Mouse (Mus musculus) MEL-GATA-1-ER (cell line): ENCODE measurements around the gene Fanci.

Experiments used
- DNase-seq: peaks from one replicate; pipeline ENCODE4 v3.0.0-alpha.2; 2012; ENCODE audit warnings: low read depth; ENCODE audit errors: extremely low read depth

The Fanci gene

DNA sequence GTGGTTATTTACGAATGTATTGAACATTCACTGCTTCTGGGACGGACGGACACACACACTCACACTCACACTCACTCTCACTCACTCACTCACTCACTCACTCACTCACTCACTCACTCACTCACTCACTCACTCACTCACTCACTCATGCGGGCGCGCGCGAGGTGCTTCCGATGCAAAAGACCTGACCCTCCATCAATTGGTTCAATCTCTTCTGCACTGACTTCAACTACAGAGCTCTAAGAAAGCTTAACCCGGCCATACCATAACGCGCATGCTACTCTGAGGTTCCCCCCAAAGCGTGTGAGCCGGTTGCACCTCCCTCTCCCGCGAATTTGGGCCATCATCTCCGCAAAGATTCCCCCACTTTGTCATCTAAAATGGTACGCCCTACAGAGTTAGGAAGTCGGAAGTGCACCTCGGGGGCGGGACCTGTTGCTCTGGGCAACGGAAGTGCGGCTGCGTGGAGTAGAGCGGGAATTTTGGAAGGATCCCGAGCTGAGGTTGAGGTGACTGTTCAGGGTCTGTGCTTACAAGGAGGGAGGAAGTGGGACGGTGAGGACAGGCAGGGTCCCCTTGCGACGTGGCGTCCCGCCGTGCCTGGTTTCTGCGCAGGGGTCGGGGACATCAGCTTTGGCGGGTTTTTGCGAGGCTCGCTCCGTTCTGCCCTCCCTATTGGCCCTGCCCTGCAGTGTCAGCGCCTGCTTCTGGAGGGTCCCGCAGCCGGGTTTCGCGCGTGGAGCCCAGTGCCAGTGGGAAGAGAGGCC is at the start of gene Fanci:
Fanci (plus strand) TSS at position 47 of the 767 bp plus-strand sequence.
- peak; percentile 85 for DNase-seq

DNA sequence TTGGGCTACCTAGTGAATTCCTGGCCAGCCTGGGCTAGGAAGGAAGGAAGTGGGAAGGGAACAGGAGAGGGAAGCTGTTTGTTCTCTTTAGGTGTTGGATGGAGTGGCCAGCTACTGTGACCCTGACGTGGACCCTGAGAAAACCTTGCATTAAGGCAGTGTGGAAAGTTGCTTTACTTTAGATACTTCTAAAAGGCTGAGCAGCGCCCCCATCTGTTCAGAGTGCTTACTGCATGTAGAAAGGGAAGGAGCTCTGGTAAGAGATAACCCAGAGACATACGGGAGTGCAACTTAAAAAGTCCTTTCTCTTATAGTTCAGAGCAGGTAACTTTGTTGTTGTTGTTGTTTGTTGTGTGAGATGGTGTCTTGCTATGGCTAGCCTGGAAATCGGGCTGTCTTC is 45.8 kb upstream of the Fanci start:
- no peak for DNase-seq

DNA sequence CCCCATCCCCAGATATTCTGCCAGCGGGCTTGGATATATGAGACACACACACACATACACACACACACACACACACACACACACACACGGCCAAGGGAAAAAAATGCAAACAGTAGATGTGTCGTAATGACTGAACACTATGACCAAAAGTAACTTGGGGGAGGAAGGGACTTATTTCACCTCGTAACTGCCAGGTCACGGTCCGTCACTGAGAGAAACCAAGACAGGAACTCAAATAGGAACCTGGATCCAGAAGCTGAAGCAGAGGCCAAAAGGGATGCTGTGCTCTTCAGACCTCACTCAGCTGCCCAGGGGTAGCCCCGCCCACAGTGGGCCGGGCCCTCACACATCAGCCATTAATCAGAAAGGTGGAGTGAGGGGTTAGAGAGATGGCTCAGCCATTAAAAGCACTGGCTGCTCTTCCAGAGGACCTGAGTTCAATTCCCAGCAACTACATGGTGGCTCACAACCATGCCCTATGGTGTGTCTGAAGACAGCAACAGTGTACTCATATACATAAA is 45.1 kb upstream of the Fanci start:
- DNase-seq, result no peak

DNA sequence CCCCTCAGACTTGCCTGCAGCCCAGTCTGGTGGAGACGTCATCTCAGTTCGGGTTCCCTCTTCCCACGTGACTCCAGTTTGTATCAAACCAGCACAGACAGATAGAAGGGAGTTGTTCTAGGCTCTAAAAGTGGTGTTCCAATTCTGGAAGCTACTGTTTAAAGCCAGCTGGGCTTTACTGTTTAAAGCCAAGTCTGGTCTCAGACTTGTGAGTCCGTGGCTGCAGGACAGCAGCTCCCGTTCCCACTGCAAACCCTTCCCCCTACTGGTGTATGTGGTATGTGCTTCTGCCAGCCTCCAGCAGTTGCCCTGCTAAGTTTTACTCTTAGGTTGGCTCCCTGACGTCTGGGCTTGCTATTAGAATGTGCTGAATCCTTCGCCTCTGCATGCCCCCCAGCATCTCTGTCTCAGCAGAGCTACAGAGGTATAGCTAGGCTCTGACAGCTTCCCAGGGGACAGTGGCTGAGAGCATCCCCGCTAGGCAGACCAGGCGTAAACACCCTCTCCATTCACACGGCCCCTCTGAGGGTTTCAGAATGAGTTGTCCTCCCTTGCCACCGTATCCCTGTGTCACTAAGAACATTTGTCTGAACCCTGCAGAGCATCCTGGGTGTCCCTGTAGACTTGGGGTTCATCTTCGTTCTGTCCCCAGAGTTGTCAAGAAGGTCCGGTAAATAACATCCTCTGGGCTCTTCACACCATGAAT is 44.5 kb upstream of the Fanci start:
- no peak for DNase-seq

DNA sequence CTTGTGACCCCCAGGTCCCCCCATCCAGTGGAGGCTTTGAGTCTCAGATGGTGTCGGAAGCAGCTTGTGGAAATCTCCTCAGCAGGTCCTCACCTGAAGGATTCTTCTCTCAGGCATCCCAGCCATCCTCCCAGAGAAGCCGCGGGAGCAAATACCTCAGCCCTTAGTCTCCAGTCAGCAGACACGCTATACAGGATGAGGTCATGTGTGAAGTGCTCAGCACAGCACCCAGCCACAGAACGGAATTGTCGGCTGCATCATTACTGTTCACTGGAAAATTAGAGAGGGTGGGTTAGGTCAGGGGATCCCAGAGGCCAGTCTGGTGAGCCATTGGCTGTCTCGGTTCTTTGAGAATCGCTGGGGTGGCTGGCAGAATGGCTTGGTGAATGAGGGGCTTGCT is 42.9 kb upstream of the Fanci start:
- no peak for DNase-seq

DNA sequence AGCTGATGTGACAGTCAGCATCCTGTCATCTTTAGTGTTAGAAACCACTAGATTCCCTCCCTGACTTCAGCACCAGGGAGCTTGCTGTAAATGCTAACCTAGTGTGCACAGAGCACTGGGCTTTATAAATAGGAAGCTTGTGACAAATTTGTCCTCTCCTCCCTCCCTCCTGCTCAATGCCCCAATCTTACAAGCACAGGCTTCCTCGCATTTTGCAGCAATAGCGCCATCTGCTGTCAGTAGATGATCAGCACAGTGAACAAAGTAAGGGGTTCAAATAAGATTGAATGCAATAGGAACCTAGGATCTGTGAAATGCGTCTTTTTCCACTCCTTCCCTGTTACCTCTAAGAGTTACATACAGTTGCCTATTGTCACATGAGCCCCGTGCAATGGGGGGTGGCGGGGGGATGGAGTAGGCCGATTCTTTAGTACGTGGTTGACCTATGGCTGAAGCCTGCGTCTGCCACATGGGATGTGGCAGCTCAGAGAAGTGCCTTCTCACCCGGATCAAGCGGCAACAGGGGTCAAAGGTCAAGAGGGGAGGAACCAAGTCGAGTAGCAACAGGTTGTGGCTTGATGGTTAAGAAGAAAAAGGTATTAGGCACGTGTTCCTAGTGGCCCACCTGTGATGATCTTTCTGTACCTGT is 41.9 kb upstream of the Fanci start:
- DNase-seq, result peak; percentile 67

DNA sequence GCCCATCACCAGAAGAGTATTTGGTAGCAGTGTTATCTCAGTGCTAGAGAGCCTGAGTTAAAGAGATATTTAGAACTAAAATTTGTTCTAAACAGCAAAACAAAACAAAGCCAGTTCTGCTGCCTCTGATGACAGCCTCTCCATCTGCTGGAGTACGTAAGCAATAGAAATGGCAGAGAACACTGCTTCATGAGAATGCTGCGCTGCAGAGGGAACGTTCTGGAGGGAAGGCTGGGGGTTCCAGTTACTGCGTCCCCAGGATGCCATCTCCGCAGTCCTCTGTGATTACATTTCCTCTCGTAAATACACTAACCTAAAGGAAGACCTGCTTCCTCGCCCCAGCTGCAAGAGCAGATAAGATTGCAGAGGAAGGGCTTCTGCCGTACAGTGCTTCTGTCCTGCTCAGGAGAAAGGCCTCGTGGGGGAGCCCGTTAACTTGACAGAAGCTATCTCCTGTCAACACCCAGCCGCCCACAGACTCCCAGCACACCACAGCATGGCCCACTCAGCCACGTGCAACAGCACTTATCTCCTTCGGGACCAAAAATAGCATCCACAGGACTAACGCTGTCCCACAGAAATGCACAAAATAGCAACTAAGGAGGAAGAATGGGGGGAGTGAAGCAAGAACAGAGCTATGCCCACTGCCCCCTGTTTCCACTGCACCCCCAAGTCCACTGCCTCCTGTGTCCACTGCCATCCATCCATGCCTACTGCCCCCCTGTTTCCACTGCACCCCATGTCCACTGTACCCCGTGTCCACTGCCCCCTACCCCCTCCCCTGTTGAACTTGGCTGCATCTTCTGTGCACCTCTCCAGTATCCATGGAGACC is 33.2 kb upstream of the Fanci start:
- peak; percentile 97 for DNase-seq

DNA sequence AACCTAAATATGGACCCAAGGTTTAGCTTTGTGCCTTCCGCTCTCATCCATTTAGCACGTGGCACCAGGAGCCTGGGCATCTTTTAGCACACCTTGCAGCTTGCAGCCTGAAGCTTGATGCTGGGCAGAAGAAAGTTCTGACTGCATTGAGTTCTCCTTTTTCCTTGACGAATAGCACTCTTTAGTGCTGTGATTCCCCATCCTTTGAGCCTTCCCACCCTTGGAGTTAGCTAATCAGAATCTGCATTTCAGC is 32.6 kb upstream of the Fanci start:
- DNase-seq, result no peak

DNA sequence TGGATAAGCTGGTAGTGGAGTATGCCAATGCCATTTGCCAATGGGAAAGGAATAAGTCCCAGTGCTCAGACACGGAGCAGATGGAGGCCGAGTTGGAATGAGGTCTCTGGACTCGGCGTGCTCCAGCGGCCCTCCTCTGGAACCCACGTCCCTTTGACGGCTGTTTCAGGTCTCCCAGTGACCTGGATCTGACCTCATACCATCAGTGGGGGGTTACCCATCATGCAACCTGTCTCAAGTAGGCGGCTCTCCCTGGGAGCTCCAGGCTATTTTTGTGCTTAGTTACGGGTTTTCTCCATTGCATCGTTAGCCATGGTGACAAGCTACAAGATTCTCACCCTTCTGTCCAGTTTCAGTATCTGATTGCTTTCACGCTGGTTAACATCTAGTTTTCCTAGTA is 31.7 kb upstream of the Fanci start:
- no peak for DNase-seq

DNA sequence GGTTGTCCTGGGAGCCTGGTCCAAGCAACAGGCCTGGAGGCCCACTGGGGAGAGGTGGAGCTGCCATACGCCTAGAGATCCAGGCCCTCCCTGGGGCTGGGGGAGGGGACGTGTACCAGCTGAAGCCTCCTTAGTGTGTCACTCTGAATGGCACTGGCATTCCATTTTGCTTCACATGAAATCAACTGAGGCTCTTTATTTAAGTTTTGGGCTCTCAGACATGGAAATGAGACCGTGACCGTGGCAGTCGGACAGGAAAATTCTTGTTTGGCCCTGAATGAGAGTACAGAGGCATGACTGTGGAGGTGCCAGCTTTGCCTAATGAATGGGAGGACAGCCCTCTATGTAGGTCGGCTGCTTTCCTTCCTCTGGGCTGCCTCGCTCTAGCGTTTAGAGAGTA is 29.5 kb upstream of the Fanci start:
- DNase-seq, result no peak

DNA sequence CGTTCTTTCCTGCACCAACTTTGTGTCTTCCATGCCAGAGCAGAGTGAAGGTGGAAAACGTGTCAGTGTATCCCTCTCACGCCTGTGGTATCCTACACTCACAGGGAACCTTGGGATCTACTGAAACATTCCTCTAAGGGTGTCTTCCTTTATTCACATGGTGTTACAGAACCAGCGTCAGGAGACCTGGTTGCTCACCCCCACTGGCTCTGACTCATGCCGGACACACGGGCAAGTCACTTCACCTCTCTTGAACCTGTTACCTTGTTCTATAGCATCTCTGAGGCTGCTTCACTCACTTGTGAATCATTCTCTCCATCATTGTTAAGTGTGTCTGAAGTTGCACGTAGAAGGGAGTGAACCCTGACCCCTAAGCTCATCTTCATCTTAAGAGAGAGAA is 28.9 kb upstream of the Fanci start:
- DNase-seq, result no peak

DNA sequence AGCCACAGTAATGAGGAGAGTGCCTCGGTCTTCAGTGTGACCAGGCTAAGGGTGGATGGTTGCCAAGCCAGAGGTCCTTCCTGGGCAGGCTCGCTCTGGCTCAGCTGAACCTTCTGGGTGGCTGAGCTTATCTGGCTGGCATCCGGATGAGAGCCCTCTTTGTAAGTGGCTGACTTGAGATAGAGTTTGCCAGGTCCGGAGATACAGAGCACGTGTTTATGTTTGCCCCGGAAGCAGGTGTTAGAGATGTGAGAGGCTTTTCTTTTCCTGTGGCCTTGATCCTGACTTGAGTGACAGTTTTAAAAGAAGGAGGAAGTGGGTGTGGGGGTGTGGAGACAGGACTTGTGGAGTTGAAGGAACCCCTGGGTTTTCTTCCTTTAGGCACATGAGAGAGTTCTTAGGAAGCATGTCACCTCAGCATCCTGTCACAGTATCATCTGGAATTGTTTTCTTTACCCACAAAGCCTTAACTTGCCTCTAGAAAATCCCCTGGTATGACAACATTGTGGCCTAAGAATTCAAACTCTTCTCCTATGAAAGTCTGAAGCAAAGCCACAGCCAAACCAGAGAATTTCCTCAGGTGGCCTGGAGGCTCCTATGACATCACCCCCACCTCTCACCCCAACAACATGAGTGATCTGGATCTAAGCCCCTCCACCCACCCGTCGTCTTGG is 28.2 kb upstream of the Fanci start:
- DNase-seq, result peak; percentile 76

DNA sequence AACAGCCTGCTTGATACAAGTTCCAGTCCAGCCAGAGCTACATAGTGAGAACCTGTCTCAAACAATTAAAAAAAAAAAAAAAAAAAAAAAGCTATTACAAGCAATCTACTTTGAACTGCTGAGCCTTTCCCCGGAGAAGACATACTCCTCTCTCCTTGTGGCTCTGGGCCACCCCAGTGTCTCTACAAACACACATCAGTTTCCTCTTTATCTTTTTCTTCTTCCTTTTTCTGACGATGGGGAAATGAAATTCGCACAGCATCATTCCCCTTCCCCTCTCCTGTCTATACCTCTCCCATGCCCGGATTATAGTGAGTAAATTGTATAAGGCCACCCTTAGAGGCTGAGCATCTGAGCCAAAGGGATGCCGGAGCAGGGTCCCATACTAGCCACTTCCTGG is 23.1 kb upstream of the Fanci start:
- no peak for DNase-seq

DNA sequence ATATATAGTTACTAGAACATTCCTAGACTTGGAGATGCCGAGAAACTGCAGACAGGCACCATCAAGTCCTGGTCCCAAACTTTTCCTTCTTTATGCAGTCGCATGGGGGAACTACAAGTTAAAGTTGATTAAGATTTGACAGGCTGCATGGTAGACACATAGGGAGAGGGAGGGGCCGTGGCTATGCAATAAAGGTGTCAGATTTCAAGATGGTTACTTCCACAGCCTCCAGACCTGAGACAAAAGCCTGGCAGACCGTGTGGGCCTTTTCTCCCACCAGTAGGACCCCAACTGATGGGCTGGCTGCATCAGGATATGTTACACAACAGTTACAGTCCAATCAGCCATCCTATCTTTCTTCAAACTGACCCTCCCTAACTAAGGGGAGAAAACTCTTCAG is 22.3 kb upstream of the Fanci start:
- DNase-seq, result no peak

DNA sequence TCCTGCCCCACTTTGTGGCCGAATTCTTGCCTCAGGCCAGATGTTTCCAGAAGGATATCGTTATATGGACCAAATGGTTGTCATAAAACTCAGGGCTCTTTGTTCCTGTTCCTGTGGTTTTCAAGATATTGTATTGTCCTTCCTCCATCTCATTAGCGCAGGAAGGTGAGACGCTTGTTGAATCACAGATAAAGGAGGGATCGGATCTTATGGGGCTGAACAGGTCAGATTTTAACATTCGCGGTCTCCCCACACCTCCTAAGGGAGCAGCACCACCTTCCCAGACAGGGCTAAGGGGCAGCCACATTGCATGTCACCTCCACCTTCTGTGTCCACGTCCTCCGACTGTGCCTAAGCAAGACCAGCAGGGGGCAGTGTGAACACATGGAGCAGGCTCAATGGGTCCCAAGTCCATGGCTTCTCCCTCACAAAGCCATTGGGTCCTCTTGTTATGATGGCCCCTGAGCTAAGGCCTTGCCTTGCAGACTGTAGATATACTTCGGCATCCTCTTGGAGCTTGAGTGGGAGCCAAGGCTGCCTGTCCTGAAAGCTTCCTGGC is 20.3 kb upstream of the Fanci start:
- no peak for DNase-seq

DNA sequence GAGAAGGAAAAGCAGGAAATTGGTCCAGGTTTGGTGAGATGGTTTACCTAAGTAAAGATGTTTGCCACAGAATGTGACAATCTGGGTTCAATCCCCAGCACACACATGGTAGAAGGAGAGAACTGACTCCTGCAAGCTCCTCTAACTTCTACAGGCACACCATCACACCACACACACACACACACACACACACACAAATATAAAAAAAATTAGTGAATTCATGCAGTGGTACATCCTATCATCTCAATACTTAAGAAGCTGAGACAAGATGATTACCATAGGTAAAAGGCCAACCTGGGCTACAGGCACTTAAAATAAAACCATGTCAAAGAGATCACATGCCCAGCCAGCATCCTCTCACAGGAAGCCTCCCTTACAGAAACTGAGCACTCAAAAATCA is 17.7 kb upstream of the Fanci start:
- DNase-seq, result no peak

DNA sequence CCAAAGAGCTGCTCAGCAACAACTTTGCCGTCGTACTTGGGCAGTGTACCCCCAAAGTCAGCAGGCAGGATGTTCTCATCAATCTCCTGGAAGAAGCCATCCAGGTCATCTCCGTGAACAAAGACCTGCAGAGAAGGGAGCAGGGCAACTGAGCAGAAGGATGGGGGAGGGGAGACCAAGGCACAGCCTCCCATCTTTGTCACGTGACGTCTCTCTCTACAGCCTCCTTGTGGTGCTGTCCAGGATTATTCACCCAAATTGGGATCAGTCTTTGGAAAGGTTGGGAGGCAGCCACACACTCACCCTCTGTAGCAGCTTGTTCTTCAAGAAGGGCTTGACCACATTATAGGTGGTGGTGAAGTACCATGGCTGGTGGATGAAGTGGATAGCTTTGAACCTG is 16.1 kb upstream of the Fanci start:
- no peak for DNase-seq

DNA sequence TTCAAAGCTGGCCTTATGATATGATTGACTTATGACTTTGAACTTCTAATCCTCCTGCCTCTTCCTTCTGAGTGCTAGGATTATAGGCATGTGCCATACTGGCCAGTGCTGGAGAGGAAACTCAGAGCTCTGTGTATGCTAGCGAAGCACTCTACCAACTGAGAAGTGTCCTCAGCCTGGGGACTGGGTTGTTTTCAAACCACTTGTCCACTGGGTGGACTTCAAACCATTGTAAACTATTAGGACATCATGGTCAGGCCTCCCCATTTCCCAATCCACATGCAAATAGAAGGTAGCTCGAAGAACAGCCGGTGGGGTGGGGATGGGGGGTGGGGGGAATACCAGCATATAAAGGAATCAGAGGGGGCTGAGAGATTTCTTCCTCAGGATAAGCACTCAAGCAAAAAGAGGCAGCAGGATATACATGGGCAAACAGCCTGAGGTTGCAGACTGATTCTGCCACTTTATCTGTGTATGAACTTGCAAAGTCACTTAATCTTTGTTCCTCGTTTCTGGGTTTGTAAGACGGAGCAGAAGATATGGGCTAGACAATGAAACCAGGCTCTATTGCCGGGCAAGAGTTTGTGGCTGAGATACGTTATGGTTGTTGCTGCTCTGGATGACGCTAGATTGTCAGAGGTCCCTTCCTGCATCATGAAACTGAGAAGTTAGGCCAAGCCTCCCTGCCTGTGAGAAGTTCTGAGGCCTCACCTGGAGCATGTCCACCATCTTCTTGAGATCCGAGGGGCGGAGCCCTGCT is 15.0 kb upstream of the Fanci start:
- no peak for DNase-seq

DNA sequence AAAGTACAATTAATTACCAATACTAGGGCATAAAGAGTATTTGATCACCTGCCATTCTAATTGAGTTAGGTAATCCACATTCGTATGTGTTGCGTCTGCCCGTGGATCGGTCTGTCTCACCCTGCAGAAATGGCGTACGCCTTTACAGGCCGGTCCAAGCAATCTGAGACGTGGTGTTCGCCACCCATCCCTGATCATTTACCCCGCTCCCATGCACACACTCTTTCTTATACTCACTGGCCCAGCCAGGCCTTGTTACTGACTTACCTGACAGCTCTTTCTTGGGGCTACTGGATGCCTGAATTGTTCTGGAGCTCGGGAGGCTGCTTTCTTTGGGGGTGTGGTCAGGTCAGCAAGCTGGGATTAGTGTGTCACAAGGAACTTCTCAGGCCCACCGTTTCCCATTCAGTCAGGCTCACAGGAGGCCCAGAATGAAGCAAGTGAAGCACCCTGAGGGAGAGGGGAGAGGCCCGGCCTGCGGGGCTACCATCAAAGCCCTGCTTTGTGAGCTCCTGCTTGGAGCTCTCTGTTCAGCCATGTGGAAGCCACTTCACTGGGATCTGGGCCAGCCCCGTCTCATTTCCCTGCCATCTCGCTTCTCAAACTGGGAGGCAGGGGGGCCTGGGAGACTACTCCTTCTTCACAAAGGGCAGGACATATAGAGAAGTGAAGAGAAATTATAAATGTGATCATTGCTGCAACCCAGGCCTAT is 5.2 kb upstream of the Fanci start, which contains the start of gene Rlbp1:
Rlbp1 (minus strand) TSS at position 627 of the 712 bp plus-strand sequence.
- DNase-seq, result no peak
